Mouse (Mus musculus) ES-E14 (cell line): ENCODE results near the gene Unc13d.
A peak's percentile ranks its signal among the peaks of the same experiment; 100 is the strongest.

Source experiments
- CHD2 ChIP-seq: IDR thresholded peaks from 2 replicates; pipeline ENCODE4 v1.6.1; 2014; ENCODE audit warnings: mild to moderate bottlenecking, low read depth, low read length, inconsistent platforms
- HCFC1 ChIP-seq: IDR thresholded peaks from 2 replicates; pipeline ENCODE4 v1.6.1; 2012; ENCODE audit warnings: low read length, inconsistent platforms, borderline replicate concordance; ENCODE audit not compliant: insufficient read depth
- MAFK ChIP-seq: IDR thresholded peaks from 2 replicates; pipeline ENCODE4 v1.6.1; 2014; ENCODE audit warnings: mild to moderate bottlenecking, low read depth, low read length, inconsistent platforms; ENCODE audit not compliant: insufficient read depth
- ZC3H11A ChIP-seq: IDR thresholded peaks from 2 replicates; pipeline ENCODE4 v1.6.1; 2012; ENCODE audit warnings: low read depth, mild to moderate bottlenecking, inconsistent platforms, low read length, borderline replicate concordance
- ZNF384 ChIP-seq: IDR thresholded peaks from 2 replicates; pipeline ENCODE4 v1.6.1; 2012; ENCODE audit warnings: low read depth, low read length, inconsistent platforms

DNA sequence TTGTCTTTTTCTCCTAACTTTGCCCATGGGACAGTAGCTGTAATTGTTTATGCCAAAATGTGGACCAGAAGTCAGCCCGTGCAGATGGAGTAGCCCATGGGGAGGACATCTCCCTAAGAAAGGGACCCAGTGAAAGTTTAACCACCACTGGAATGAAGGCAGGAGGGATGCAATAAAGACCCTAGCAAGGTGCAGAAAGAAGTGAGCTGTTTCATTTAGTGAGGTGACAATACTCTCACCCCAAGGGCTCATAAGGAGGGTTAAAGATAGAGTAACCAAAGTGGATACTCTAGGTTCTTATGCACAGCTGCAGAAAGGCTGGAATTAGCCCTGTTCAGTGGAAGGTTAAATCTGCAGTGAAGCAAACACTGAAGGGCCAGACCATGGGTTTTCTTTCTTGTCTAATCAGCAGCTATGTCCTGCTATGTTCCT is 58.4 kb downstream of the Unc13d start:
- TF ChIP-seq HCFC1: no peak
- TF ChIP-seq CHD2: peak; percentile 61; the same call in 1 of the 2 replicates
- no peak for TF ChIP-seq MAFK
- no peak for TF ChIP-seq ZNF384
- no peak for TF ChIP-seq ZC3H11A
